Mouse (Mus musculus) limb, embryonic 15.5 days (tissue): ENCODE measurements around the gene Gm5751. TPM values are rescaled to one million over a fixed set of nuclear protein-coding genes. Genes with fewer than 3 reads are reported as not detected.
"Not testable (repeated sequence)": the region's sequence is repeated elsewhere in the genome, so short reads cannot be mapped to it uniquely, and the experiment has no call there.

Experiments used
- ATAC-seq: fragments of 200-750 bp; cut with Nextera tagmentation; 2 replicates; pipeline ENCODE4 v1.8.0; 2017; ENCODE audit warnings: low read depth, moderate TSS enrichment; ENCODE audit not compliant: insufficient number of reproducible peaks, low FRiP score, low TSS enrichment
- H3K27ac ChIP-seq: fragments of 300-500 bp; sonication (generic); 2 replicates; pipeline ENCODE4 v1.5.1; 2015; ENCODE audit warnings: moderate library complexity, mild to moderate bottlenecking, inconsistent platforms
- H3K27me3 ChIP-seq: fragments of 300-500 bp; sonication (generic); 2 replicates; pipeline ENCODE4 v1.6.1; 2015; ENCODE audit warnings: inconsistent platforms
- H3K36me3 ChIP-seq: fragments of 300-500 bp; sonication (generic); 2 replicates; pipeline ENCODE4 v1.6.1; 2015; ENCODE audit warnings: inconsistent platforms
- H3K4me1 ChIP-seq: fragments of 300-500 bp; sonication (generic); 2 replicates; pipeline ENCODE4 v1.6.1; 2015; ENCODE audit warnings: inconsistent platforms
- H3K4me2 ChIP-seq: fragments of 300-500 bp; sonication (generic); 2 replicates; pipeline ENCODE4 v1.6.1; 2015; ENCODE audit warnings: mild to moderate bottlenecking, inconsistent platforms
- H3K4me3 ChIP-seq: fragments of 300-500 bp; sonication (generic); 2 replicates; pipeline ENCODE4 v1.5.1; 2015; ENCODE audit warnings: mild to moderate bottlenecking, inconsistent platforms
- H3K9ac ChIP-seq: fragments of 300-500 bp; sonication (generic); 2 replicates; pipeline ENCODE4 v1.6.1; 2015; ENCODE audit warnings: inconsistent platforms
- H3K9me3 ChIP-seq: fragments of 300-500 bp; sonication (generic); 2 replicates; pipeline ENCODE4 v1.6.1; 2016; ENCODE audit warnings: inconsistent platforms
- WGBS: fragments of 180-500 bp; shearing (Covaris S2); methylation state at CpG from one replicate; pipeline ENCODE4 v1.1.7; 2015; 5-methylcytosine and 5-hydroxymethylcytosine counted together
- polyA plus RNA-seq: library from polyadenylated mRNA; unstranded; fragments of >200 nt; fragmentation: Nextera tagmentation; extraction: Ambion mirVana; gene quantifications from 2 replicates; pipeline ENCODE4 v1.2.1, GENCODE M21; 2015

The Gm5751 gene
- polyA plus RNA-seq: not detected in 2 replicates

DNA sequence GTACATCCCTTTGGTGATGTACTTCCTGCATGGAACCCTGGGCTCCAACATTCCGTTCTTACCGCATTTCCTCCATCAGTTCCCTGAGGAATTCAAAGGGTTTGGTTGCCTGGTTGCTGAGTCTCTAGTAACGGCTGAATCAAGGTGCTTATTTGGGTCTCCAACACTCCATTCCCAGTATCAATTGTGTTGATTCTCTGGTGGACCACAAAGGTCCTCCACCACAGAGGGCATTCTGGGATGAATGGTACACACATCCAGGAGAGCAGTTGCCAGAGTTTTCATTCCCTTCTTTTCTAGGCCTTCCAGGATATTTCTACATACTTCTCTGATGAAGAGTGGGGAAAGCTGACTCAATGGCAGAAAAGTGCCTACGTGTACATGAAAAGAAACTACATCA, at the start of gene Gm5751:
TSS of gene Gm5751 (plus strand) at position 301 of the 400 bp plus-strand sequence.
- H3K4me2 ChIP-seq, H3K27ac ChIP-seq, H3K36me3 ChIP-seq, H3K4me1 ChIP-seq, H3K4me3 ChIP-seq, ATAC-seq, H3K9me3 ChIP-seq, H3K9ac ChIP-seq, H3K27me3 ChIP-seq: not testable (repeated sequence)
- 88% methylated on average over 4 of the region's 4 CpGs for WGBS

DNA sequence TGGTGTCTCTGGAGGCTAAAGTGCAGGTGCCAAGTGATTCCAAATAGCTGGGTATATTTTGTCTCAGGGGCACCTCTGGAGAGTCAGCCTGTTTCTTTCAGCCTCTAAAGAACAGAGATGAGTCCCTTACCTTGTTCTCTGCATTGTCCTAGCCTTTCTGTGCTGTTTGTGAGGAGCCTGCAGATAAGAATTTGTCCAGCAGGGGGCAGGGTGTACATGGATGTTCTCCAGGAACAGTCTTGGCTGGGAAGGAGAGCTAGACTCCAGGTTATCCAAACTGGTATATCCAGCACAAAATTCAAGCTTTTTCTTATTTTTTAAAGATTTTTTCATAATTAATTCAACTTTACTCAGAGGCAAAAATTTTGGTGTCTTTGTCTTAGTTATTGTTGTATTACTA, 42.0 kb upstream of the Gm5751 start:
- no peak overlapping the region for H3K27ac ChIP-seq
- no peak for ATAC-seq
- no peak overlapping the region for H3K9ac ChIP-seq
- no peaks in the 10 kb centered on the region for H3K36me3 ChIP-seq
- H3K4me2 ChIP-seq: no peak overlapping the region
- no peak overlapping the region for H3K4me3 ChIP-seq
- no peaks in the 10 kb centered on the region for H3K9me3 ChIP-seq
- H3K27me3 ChIP-seq: no peaks in the 10 kb centered on the region
- H3K4me1 ChIP-seq: no peaks in the 10 kb centered on the region

GRCm38 (mm10) chrX:8843694-8844093, 30.4 kb upstream of the Gm5751 start, which contains the start of gene Gm6592:
TSS of gene Gm6592 (plus strand) at chrX:8843994.
- WGBS: 76% methylated on average over 1 of the region's 1 CpGs
- H3K4me1 ChIP-seq: no peaks in the 10 kb centered on the region
- H3K27me3 ChIP-seq: no peaks in the 10 kb centered on the region
- no peak within 1 kb of the TSS for H3K9ac ChIP-seq
- H3K36me3 ChIP-seq: no peaks in the 10 kb centered on the region
- ATAC-seq: no peak
- H3K4me3 ChIP-seq: no peak within 1 kb of the TSS
- H3K27ac ChIP-seq: no peak within 1 kb of the TSS
- no peak within 1 kb of the TSS for H3K4me2 ChIP-seq
- H3K9me3 ChIP-seq: no peaks in the 10 kb centered on the region

DNA sequence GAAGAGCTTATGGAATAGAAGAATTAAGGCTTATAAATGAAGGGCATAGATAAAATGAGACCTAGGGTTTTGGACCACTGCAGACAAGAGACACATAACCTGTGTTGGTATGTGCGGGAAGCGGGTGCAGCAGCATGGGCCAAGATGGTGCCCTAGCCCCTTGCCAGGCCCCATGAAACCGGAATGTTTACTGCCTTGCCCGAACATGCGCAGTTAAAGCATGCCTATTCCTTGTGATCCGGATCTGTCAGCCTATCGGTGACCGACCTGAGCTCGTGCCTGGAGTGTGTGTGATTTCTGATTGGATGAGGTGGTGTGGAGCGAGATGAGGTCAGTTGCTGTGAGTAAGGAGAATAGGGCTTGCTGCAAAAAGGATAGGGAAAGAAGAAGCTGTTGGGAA, 21.6 kb upstream of the Gm5751 start:
- ATAC-seq: no peak
- Histone ChIP-seq H3K4me1 (no peaks in the 10 kb centered on the region), H3K9ac (no peak overlapping the region), H3K4me2 (no peak overlapping the region), H3K27ac (no peak overlapping the region), H3K4me3 (no peak overlapping the region), H3K27me3 (no peaks in the 10 kb centered on the region), H3K36me3 (no peaks in the 10 kb centered on the region), H3K9me3 (no peaks in the 10 kb centered on the region)
- 89% methylated on average over 10 of the region's 10 CpGs for WGBS

- H3K36me3 ChIP-seq, H3K4me3 ChIP-seq, ATAC-seq, H3K4me2 ChIP-seq, H3K27ac ChIP-seq, H3K9me3 ChIP-seq, H3K27me3 ChIP-seq, H3K9ac ChIP-seq, H3K4me1 ChIP-seq: not testable (repeated sequence)
- WGBS: 5% methylated on average over 3 of the region's 3 CpGs
Observed at GRCm38 (mm10) chrX:8864331-8864730, 9.7 kb upstream of the Gm5751 start.

- no peaks in the 10 kb centered on the region for H3K9me3 ChIP-seq
- H3K4me3 ChIP-seq: no peak overlapping the region
- no peak overlapping the region for H3K27ac ChIP-seq
- no peaks in the 10 kb centered on the region for H3K4me1 ChIP-seq
- H3K4me2 ChIP-seq: no peak overlapping the region
- H3K9ac ChIP-seq: no peak overlapping the region
- no peaks in the 10 kb centered on the region for H3K27me3 ChIP-seq
- 61% methylated on average over 4 of the region's 4 CpGs for WGBS
- H3K36me3 ChIP-seq: no peaks in the 10 kb centered on the region
- ATAC-seq: no peak
Observed at GRCm38 (mm10) chrX:8884336-8884735, 10.3 kb downstream of the Gm5751 start.

GRCm38 (mm10) chrX:8891975-8892342, 17.9 kb downstream of the Gm5751 start:
- WGBS: 36% methylated on average over 3 of the region's 9 CpGs
- H3K4me2 ChIP-seq: peak overlapping the region; percentile 66
- ATAC-seq: no peak
- H3K4me3 ChIP-seq: peak overlapping the region; percentile 57
- no peaks in the 10 kb centered on the region for H3K27me3 ChIP-seq
- peak overlapping the region; percentile 63 for H3K9ac ChIP-seq
- H3K9me3 ChIP-seq: no peaks in the 10 kb centered on the region
- no peaks in the 10 kb centered on the region; the same call in 1 of the 2 replicates for H3K4me1 ChIP-seq
- H3K36me3 ChIP-seq: no peaks in the 10 kb centered on the region
- no peak overlapping the region for H3K27ac ChIP-seq

GRCm38 (mm10) chrX:8892343-8893155, 18.5 kb downstream of the Gm5751 start, which contains the start of gene B630019K06Rik:
TSS of gene B630019K06Rik (plus strand) at chrX:8892382.
- Histone ChIP-seq H3K27ac (peak within 1 kb of the TSS; percentile 85), H3K4me3 (peak within 1 kb of the TSS; percentile 57), H3K27me3 (no peaks in the 10 kb centered on the region), H3K4me1 (no peaks in the 10 kb centered on the region; the same call in 1 of the 2 replicates), H3K9ac (peak within 1 kb of the TSS; percentile 63), H3K36me3 (no peaks in the 10 kb centered on the region), H3K4me2 (peak within 1 kb of the TSS; percentile 66), H3K9me3 (no peaks in the 10 kb centered on the region)
- ATAC-seq: peak; percentile 86
- 14% methylated on average over 70 of the region's 95 CpGs for WGBS

DNA sequence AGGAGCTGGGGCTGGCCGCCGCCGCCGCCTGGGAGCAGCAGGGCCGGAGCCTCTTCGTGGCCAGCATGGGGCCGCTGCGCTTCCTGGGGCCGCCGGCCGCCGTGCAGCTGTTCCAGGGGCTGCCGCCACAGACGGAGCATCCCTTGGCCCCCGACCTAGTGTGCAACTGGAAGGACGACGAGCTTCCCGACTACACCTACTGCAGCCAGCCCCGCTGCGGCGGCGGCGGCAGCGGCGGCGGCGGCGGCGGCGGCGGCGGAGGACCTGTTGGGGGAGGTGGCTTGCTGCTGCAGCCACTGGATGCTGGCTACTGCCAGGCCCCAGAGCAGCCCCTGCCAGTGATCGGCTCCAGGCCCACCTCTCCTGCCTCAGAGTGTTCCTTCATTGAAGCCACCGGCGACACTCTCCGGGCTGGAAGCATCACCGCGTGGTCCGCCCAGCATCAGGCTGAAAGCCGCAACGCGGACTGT, 19.2 kb downstream of the Gm5751 start:
- peak; percentile 30; the same call in 1 of the 2 replicates for ATAC-seq
- no peaks in the 10 kb centered on the region; the same call in 1 of the 2 replicates for H3K4me1 ChIP-seq
- no peaks in the 10 kb centered on the region for H3K36me3 ChIP-seq
- WGBS: 19% methylated on average over 18 of the region's 42 CpGs
- peak overlapping the region; percentile 63 for H3K9ac ChIP-seq
- H3K4me3 ChIP-seq: peak overlapping the region; percentile 57
- H3K27me3 ChIP-seq: no peaks in the 10 kb centered on the region
- H3K27ac ChIP-seq: peak overlapping the region; percentile 85
- H3K4me2 ChIP-seq: peak overlapping the region; percentile 66
- no peaks in the 10 kb centered on the region for H3K9me3 ChIP-seq

DNA sequence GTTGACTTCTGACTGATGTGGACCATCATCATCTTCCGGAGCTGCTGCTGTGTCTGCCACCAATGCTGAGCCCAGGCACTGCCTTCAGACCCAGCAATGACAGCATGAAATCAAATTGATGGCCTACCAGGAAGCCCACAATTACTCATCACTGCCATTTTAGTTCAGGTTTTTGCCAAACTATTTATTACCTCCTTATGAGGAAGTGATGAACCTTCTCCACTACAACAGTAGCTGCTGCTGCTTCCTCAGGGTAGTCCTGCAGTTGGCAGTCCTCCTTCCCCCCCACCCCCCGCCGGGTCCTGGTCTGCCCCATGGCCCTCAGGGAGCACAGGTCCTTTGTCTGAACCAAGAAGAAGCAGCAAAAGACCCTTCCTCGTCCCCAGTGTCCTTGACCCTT, 26.8 kb downstream of the Gm5751 start:
- 72% methylated on average over 4 of the region's 4 CpGs for WGBS
- no peaks in the 10 kb centered on the region for H3K27me3 ChIP-seq
- no peak overlapping the region for H3K9ac ChIP-seq
- no peak for ATAC-seq
- H3K9me3 ChIP-seq: no peaks in the 10 kb centered on the region
- H3K4me2 ChIP-seq: no peak overlapping the region
- no peak overlapping the region for H3K27ac ChIP-seq
- H3K4me1 ChIP-seq: 0 out of 2 replicates have a peak, but pooled peaks cover 3% of the 10 kb centered on the region
- H3K4me3 ChIP-seq: no peak overlapping the region
- no peaks in the 10 kb centered on the region for H3K36me3 ChIP-seq

GRCm38 (mm10) chrX:8901906-8902472, 27.9 kb downstream of the Gm5751 start:
- ATAC-seq: no peak
- Histone ChIP-seq H3K4me1 (0 out of 2 replicates have a peak, but pooled peaks cover 3% of the 10 kb centered on the region), H3K27ac (no peak overlapping the region), H3K4me3 (no peak overlapping the region), H3K9ac (no peak overlapping the region), H3K9me3 (no peaks in the 10 kb centered on the region), H3K27me3 (no peaks in the 10 kb centered on the region), H3K4me2 (no peak overlapping the region), H3K36me3 (no peaks in the 10 kb centered on the region)
- 27% methylated on average over 7 of the region's 7 CpGs for WGBS

DNA sequence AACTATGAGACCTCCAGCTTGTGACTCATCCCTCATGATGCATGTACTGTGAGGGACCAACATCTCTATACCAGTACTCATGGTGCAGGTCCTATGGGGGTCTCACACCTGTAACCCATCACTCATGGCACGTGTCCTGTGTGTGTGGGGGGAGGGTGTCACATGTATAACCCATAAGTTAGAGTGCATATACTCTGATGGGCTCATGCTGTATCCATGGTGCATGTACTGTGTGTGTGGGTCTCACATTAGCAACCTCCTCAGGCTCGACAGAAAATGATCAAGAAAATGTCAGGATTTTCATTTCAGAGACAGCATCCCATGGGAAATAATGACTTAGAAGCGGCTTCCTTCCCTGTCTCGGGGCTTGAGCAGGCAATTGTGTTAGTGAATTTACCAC, 47.0 kb downstream of the Gm5751 start:
- no peak for ATAC-seq
- WGBS: 68% methylated on average over 4 of the region's 4 CpGs
- Histone ChIP-seq H3K36me3 (no peaks in the 10 kb centered on the region), H3K27me3 (no peaks in the 10 kb centered on the region), H3K9ac (no peak overlapping the region), H3K4me3 (no peak overlapping the region), H3K4me2 (no peak overlapping the region), H3K4me1 (no peaks in the 10 kb centered on the region), H3K27ac (no peak overlapping the region), H3K9me3 (no peaks in the 10 kb centered on the region)
